Mouse (Mus musculus) stomach, embryonic 16.5 days (tissue): ENCODE data around the gene Ushbp1. TPM values are rescaled to one million over a fixed set of nuclear protein-coding genes. Genes with fewer than 3 reads are reported as not detected.

Experiments used
- ATAC-seq: fragments of 200-750 bp; cut with Nextera tagmentation; 2 replicates; pipeline ENCODE4 v1.8.0; 2017; ENCODE audit warnings: moderate number of reproducible peaks, moderate TSS enrichment; ENCODE audit not compliant: insufficient read depth, low FRiP score
- H3K27ac ChIP-seq: fragments of 300-500 bp; sonication (generic); 2 replicates; pipeline ENCODE4 v1.5.1; 2014; ENCODE audit warnings: low read length
- H3K27me3 ChIP-seq: fragments of 300-500 bp; sonication (generic); 2 replicates; pipeline ENCODE4 v1.6.1; 2014; ENCODE audit warnings: low read length, control low read depth, mixed read lengths; ENCODE audit not compliant: control insufficient read depth, insufficient read depth
- H3K36me3 ChIP-seq: fragments of 300-500 bp; sonication (generic); 2 replicates; pipeline ENCODE4 v1.6.1; 2014; ENCODE audit warnings: low read length; ENCODE audit not compliant: control insufficient read depth, insufficient read depth
- H3K4me1 ChIP-seq: fragments of 300-500 bp; sonication (generic); 2 replicates; pipeline ENCODE4 v1.6.1; 2014; ENCODE audit warnings: low read length, control low read depth, mixed read lengths; ENCODE audit not compliant: control insufficient read depth, insufficient read depth
- H3K4me2 ChIP-seq: fragments of 300-500 bp; sonication (generic); 2 replicates; pipeline ENCODE4 v1.6.1; 2014; ENCODE audit warnings: low read depth, low read length, mixed read lengths
- H3K4me3 ChIP-seq: fragments of 300-500 bp; sonication (generic); replicated peaks from 2 replicates; pipeline ENCODE4 v1.5.1; 2014; ENCODE audit warnings: mild to moderate bottlenecking, low read length
- H3K9ac ChIP-seq: fragments of 300-500 bp; sonication (generic); 2 replicates; pipeline ENCODE4 v1.6.1; 2014; ENCODE audit warnings: low read length
- H3K9me3 ChIP-seq: fragments of 300-500 bp; sonication (generic); replicated peaks from 2 replicates; pipeline ENCODE4 v1.6.1; 2016; ENCODE audit warnings: low read length, control low read depth; ENCODE audit not compliant: control insufficient read depth
- WGBS: fragments of 180-500 bp; shearing (Covaris S2); extraction: QIAGEN DNeasy Blood & Tissue Kit; methylation state at CpG from one replicate; pipeline ENCODE4 v1.1.7; 2014; 5-methylcytosine and 5-hydroxymethylcytosine counted together
- polyA plus RNA-seq: library from polyadenylated mRNA; unstranded; fragments of >200 nt; fragmentation: Nextera tagmentation; extraction: Ambion mirVana; gene quantifications from 2 replicates; pipeline ENCODE4 v1.2.1, GENCODE M21; 2015

The Ushbp1 gene
- polyA plus RNA-seq, 1 experiment from 2014 or later: 12.8 TPM

DNA sequence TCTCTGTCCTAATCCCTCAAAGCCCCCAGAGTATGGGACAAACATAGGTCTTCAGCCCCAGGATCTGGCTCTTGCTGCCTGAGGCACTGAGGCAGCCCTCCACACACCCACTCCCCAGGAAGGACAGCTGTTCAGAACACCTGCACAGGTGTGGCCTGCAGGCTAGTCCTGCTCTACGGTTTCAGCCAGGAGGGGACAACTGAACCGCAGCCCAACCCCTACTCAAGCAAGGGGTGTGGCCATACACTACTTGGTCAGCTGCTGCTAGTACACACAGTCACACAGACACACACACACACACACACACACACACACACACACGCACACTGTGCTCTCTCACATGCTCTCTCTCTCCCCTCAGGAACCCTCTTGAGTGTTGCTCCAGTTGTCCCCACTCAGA lies 11.7 kb downstream of the Ushbp1 start:
- Histone ChIP-seq H3K4me1 (peaks cover 28% of the 10 kb centered on the region), H3K36me3 (no peaks in the 10 kb centered on the region), H3K9me3 (no peaks in the 10 kb centered on the region), H3K9ac (peak overlapping the region; percentile 81), H3K4me2 (0 out of 2 replicates have a peak overlapping the region, but pooled peaks have one; percentile 98), H3K27ac (peak overlapping the region; percentile 98), H3K27me3 (no peaks in the 10 kb centered on the region), H3K4me3 (no peak overlapping the region)
- 33% methylated on average over 3 of the region's 3 CpGs for WGBS
- ATAC-seq: no peak

DNA sequence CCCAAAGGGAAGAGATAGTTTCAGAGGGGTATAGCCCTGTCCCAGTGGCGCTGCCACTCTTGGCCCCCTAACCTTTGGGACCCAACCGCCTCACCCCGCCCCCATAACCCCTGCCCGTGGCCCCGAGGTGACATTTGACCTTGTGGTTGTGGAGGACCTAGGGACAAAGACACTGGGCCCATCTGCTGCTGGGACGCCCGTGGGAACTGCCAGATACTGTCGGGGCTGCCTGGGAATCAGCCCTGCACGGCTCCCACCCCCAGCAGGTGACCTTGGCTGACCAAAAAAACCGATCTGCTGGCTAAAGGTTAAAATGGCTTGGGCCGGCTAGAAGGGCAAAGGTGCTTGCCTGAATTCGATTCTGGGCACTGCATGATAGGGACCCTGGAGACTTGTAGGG lies 12.2 kb downstream of the Ushbp1 start:
- Histone ChIP-seq H3K27me3 (no peaks in the 10 kb centered on the region), H3K4me1 (peaks cover 31% of the 10 kb centered on the region), H3K27ac (peak overlapping the region; percentile 98), H3K4me2 (0 out of 2 replicates have a peak overlapping the region, but pooled peaks have one; percentile 98), H3K36me3 (no peaks in the 10 kb centered on the region; the same call in 1 of the 2 replicates), H3K9ac (peak overlapping the region; percentile 81), H3K4me3 (no peak overlapping the region), H3K9me3 (no peaks in the 10 kb centered on the region)
- 19% methylated on average over 12 of the region's 12 CpGs for WGBS
- ATAC-seq: no peak

DNA sequence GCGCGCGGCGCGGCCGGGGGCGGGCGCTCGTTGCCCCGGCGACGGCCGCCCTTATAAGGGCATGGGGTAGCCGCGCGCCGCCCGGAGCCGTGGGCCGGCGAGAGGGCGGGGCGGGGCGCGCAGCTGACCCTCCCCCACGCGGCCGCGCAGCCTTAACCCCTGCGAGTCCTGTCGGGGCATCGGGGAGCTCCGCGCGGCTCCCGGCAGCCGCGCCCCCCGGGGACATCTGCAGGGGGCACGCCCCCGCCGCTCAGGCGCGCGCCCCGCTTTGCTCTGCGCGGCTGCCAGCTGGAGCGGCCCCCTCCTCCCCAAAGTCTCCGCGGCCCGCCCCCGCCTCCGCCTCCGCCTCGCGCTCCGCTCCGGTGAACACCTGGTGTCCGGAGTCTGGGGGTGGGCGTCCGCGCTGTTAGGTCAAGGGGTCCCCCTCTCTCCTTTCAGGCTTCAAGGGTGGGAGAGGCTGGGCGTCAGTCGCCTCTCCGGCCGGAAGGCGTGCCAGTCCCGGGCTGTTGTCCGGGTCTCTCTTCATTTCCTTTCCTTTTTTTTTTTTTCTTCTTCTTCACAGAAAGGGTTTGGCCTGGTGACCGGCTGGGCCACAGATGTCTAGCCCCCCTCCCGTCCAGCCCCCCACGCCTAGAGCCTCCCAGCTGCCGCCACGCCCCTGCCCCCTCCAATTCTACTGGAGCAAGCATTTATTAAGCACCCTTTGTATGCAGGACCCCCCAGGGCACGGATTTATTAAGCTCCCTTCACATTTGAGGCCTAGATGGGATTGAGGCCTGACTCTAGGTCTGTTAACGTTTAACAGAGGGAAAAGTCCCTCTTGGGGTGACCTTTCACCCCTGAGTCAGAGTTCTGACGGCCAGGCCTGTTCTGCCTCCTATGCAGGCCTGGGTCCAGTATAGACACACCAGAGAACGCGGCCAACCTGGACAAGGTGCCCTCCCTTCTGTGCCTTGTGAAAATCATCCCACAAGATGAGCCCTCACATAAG lies 13.3 kb downstream of the Ushbp1 start:
- peak overlapping the region; percentile 98 for H3K4me2 ChIP-seq
- WGBS: 1% methylated on average over 67 of the region's 80 CpGs
- H3K27me3 ChIP-seq: no peaks in the 10 kb centered on the region
- H3K4me3 ChIP-seq: peak overlapping the region; percentile 97
- peak; percentile 91 for ATAC-seq
- H3K9ac ChIP-seq: peak overlapping the region; percentile 97
- peak overlapping the region; percentile 98 for H3K27ac ChIP-seq
- H3K9me3 ChIP-seq: no peaks in the 10 kb centered on the region
- H3K4me1 ChIP-seq: peaks cover 32% of the 10 kb centered on the region
- H3K36me3 ChIP-seq: no peaks in the 10 kb centered on the region; the same call in 1 of the 2 replicates

DNA sequence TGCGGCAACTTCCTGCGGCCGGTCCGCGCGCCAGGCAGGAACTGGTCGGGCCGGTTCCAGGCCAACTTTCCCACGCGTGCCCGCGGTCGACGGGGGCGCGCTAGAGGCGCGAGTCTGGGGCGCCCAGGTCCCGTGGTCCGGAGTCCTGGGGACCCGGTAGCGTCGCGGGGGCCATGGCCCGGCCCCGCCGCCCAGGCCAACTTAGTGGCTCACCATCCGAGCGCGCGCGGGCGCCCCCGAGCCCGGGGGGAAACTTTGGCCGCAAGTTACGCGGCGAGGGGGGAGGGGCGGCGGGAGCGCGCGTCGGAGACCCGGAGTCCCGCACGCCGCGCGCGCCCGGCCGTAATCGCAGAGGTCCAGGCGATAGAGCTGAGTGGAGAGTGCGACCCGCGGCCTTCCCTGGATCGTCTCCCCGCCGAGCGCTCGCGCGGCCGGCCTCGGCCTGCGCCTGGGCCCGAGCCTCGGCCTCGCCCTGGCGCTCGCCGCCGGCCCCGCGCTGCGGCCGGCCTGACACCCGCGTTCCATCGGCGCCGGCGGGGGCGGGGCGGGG lies 14.1 kb downstream of the Ushbp1 start, which contains the start of gene Nr2f6:
Gene Nr2f6, minus strand, starts transcription at position 540 of the 550 bp plus-strand sequence.
- peak; percentile 26; the same call in 1 of the 2 replicates for ATAC-seq
- H3K9me3 ChIP-seq: no peaks in the 10 kb centered on the region
- H3K4me3 ChIP-seq: peak within 1 kb of the TSS; percentile 97
- H3K4me2 ChIP-seq: peak within 1 kb of the TSS; percentile 98
- H3K4me1 ChIP-seq: peaks cover 39% of the 10 kb centered on the region
- H3K9ac ChIP-seq: peak within 1 kb of the TSS; percentile 97
- H3K27ac ChIP-seq: peak within 1 kb of the TSS; percentile 98
- WGBS: under 1% methylated on average over 77 of the region's 89 CpGs
- no peaks in the 10 kb centered on the region; the same call in 1 of the 2 replicates for H3K36me3 ChIP-seq
- no peaks in the 10 kb centered on the region for H3K27me3 ChIP-seq

DNA sequence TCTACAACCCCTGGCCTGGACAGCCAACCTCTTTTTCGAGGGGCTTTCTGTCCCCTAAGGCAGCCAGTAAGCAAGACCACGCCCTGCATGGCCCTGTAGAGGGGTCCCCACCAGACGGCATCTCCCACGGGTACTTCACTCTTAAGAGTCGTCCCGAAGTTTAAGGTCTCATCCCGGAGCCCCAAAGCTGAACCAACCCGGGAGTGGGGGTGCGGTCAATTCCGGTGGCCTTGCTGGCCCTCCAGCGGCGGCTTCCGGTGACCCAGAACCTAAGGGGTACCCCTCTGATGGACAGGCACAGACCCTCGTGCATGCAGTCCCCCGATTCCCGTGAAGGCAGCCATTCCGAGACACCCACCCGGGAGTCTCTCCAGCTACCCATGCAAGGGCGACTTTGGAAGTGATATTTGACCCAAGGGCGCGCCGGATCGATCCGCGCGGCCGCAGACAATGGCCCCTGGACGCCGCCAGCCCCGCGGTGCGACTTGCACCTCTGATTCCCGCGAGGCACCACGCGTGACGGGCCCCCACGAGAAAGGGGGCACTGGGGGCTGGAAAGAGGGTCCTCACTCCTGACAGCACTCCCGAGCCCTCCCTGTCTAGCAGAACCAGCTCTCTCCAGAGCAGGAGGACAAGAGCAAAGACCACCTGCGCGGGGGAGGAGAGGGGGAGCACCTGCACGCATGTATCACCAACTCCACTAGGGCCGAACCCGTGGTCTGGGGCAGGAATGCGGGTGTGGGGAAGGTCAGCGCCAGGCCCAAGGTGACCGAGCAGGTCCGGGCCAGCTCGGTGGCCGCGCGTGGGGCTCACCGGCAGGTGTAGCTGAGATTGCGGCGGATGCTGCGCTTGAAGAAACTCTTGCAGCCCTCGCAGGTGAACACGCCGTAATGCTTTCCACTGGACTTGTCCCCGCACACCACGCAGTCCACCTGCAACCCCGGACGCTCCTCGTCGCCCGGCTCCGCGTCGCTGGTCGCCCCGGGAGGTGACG lies 15.1 kb downstream of the Ushbp1 start:
- Histone ChIP-seq H3K27ac (peak overlapping the region; percentile 98; the same call in 1 of the 2 replicates), H3K9me3 (no peaks in the 10 kb centered on the region), H3K4me3 (peak overlapping the region; percentile 97), H3K36me3 (no peaks in the 10 kb centered on the region; the same call in 1 of the 2 replicates), H3K9ac (peak overlapping the region; percentile 97), H3K4me2 (peak overlapping the region; percentile 98), H3K4me1 (peaks cover 48% of the 10 kb centered on the region), H3K27me3 (no peaks in the 10 kb centered on the region)
- 1% methylated on average over 72 of the region's 72 CpGs for WGBS
- no peak for ATAC-seq

DNA sequence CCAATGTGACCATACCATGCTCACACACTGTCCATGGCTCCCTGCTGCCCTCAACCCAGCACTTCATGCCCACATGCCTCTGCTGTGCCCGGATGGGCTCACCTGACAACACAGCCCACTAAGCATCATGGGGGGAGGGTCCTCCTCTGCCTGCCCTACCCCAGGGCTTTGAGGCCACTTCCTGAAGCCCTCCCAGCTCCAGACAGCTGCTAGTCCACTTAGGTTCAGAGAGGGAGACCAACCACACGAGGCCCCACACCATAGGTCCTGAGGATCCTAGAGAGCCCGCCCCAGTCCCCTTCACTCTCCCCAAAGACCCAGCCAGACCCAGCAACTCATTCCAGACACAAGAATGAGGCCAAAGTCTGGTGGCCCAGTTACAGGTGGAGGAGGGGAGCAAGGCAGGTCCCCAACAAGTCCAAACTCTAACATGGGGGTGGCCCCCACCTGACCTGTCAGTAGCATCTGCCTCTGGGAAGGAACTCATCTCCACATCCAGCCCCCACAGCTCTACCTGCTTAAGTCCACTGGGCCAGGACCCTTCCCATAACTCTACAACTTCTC lies 16.0 kb downstream of the Ushbp1 start:
- WGBS: 51% methylated on average over 3 of the region's 3 CpGs
- H3K4me1 ChIP-seq: peaks cover 53% of the 10 kb centered on the region

DNA sequence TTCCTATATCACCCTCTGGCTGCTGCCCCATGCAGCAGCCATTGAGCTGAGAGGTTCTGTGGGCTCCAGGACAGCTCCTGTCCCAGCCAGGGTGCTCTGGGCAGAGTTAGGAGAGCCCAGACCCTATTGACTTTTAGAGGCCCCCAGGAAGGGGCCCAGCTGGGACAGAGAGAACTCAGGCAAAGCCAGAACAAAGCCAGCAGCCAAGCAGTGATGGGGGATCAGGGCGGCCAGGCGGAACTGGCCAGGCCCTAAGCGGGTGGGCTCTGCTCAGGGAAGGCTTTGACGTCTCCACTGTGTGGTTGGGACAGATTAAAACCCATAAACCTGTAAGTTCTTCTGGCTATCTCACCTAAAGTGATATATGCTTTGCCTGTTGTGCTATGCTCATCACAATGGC lies 16.6 kb downstream of the Ushbp1 start:
- Histone ChIP-seq H3K4me2 (peak overlapping the region; percentile 98), H3K27me3 (no peaks in the 10 kb centered on the region), H3K4me3 (peak overlapping the region; percentile 97), H3K4me1 (peaks cover 53% of the 10 kb centered on the region), H3K9me3 (no peaks in the 10 kb centered on the region), H3K27ac (no peak overlapping the region), H3K36me3 (peaks cover 1% of the 10 kb centered on the region; the same call in 1 of the 2 replicates), H3K9ac (peak overlapping the region; percentile 97; the same call in 1 of the 2 replicates)
- WGBS: 62% methylated on average over 4 of the region's 4 CpGs
- ATAC-seq: no peak

More for the DNA sequence above, 16.0 kb downstream of the Ushbp1 start:
- ATAC-seq: no peak
- Histone ChIP-seq H3K27me3 (no peaks in the 10 kb centered on the region), H3K36me3 (no peaks in the 10 kb centered on the region; the same call in 1 of the 2 replicates), H3K9ac (peak overlapping the region; percentile 97), H3K4me2 (peak overlapping the region; percentile 98), H3K9me3 (no peaks in the 10 kb centered on the region), H3K4me3 (peak overlapping the region; percentile 97), H3K27ac (no peak overlapping the region)
